In the genomic region with DNA sequence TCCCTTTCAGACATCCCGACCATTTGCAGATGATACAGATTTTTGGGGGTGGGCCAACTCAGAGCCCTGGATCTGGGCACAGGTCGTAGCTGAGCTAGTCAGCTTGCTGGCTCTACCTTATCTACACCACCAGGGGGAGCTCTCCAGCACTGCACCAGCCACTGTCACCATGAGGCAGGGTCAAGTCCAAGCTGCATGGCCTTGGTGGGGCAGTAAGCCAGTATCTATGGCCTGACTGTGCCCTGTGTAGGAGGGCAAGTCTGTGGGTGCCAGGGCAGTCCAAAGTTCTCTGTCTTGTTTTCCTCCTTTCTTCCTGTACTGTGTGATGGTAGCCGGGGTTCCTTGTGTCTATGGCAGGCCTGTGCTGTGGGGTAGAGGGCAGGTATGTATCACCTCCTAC, we compare ENCODE assay signal across 7 mouse cellular contexts.
DNase-seq lines count a peak whose midpoint lies in the region; ATAC-seq lines count a peak whose summit lies in the region.

No protein-coding gene starts in this region.

- no peaks in the 10 kb centered on the region for H3K36me3 ChIP-seq in forebrain, embryonic 11.5 days (ENCODE audit: control insufficient read depth, insufficient read depth, low read length)

- no peaks in the 10 kb centered on the region for H3K27me3 ChIP-seq in forebrain, embryonic 11.5 days (ENCODE audit: control insufficient read depth, insufficient read depth, low read length)

- no peaks in the 10 kb centered on the region for H3K9me3 ChIP-seq in forebrain, embryonic 11.5 days (ENCODE audit: control insufficient read depth, low read length)

- no peak overlapping the region for H3K9ac ChIP-seq in forebrain, embryonic 11.5 days (ENCODE audit: low read length)

- 65% methylated on average over 3 of the region's 3 CpGs for WGBS in forebrain, embryonic 11.5 days

- no peak overlapping the region for H3K4me3 ChIP-seq in forebrain, embryonic 11.5 days (ENCODE audit: low read depth, low read length)

- no peak overlapping the region for H3K27ac ChIP-seq in forebrain, embryonic 11.5 days (ENCODE audit: low read depth, low read length)

- no peaks in the 10 kb centered on the region for H3K4me1 ChIP-seq in forebrain, embryonic 11.5 days (replicated peaks; ENCODE audit: control insufficient read depth, insufficient read depth, low read length)

- peak; percentile 55 for ATAC-seq in forebrain, embryonic 11.5 days (replicated peaks; ENCODE audit: low FRiP score)
- ATAC-seq in megakaryocyte-erythroid progenitor cell, adult 5-6 weeks (replicated peaks; ENCODE audit: low FRiP score, low TSS enrichment, poor library complexity, severe bottlenecking): peak; percentile 91

- no peak overlapping the region for H3K4me2 ChIP-seq in forebrain, embryonic 11.5 days (ENCODE audit: low read depth, low read length, severe bottlenecking)

- peak; percentile 3 for DNase-seq in ovary, postnatal 14 days (ENCODE audit: low spot score)
- no peak for DNase-seq in ovary, postnatal 10 days (ENCODE audit: low spot score)
- peak; percentile 15 to 34 for DNase-seq in adrenal gland, adult 18-20 months (ENCODE audit: low spot score in 2 of 2)
- DNase-seq in forebrain, embryonic 11.5 days (ENCODE audit: low spot score): no peak
- peak; percentile 48 for DNase-seq in kidney, postnatal 10 days
- DNase-seq in right cerebral cortex, adult 18-20 months: no peak

Comparison
In these comparisons a context has a peak if more than half of its experiments do, and no peak if none do; other contexts are left out.
1. DNase-seq: peak in ovary, postnatal 14 days (single experiment), adrenal gland, adult 18-20 months (2 of 2) and kidney, postnatal 10 days (single experiment); none in ovary, postnatal 10 days (single experiment), forebrain, embryonic 11.5 days (single experiment) and right cerebral cortex, adult 18-20 months (single experiment).